Mouse (Mus musculus) erythroblast, embryonic 14.5 days (primary cell): Measurements from ENCODE around the gene Sort1. TPM values are rescaled to one million over a fixed set of nuclear protein-coding genes. Genes with fewer than 3 reads are reported as not detected.

ENCODE experiments used
- H3K27me3 ChIP-seq: 2 replicates; pipeline ENCODE4 v1.6.1; 2012; ENCODE audit warnings: inconsistent platforms; ENCODE audit not compliant: control insufficient read depth
- H3K36me3 ChIP-seq: 2 replicates; pipeline ENCODE4 v1.6.1; 2012; ENCODE audit warnings: mild to moderate bottlenecking, inconsistent platforms; ENCODE audit not compliant: control insufficient read depth
- H3K4me1 ChIP-seq: 2 replicates; pipeline ENCODE4 v1.6.1; 2012; ENCODE audit warnings: inconsistent platforms; ENCODE audit not compliant: control insufficient read depth
- H3K4me3 ChIP-seq: replicated peaks from 2 replicates; pipeline ENCODE3; 2012; ENCODE audit warnings: moderate library complexity, mild to moderate bottlenecking, inconsistent platforms
- H3K9me3 ChIP-seq: 2 replicates; pipeline ENCODE4 v1.6.1; 2012; ENCODE audit warnings: low read length, inconsistent platforms, mixed read lengths; ENCODE audit not compliant: control insufficient read depth
- GATA1 ChIP-seq: IDR thresholded peaks from 2 replicates; pipeline ENCODE4 v1.6.1; 2012; ENCODE audit warnings: low read length, inconsistent platforms, mixed read lengths
- TAL1 ChIP-seq: IDR thresholded peaks from 3 replicates; pipeline ENCODE4 v1.6.1; 2012; ENCODE audit warnings: low read length, inconsistent platforms, mixed read lengths
- polyA plus RNA-seq: library from polyadenylated mRNA; stranded (reverse); fragments of >175 nt; gene quantifications from 2 replicates; pipeline ENCODE4 v1.2.3, GENCODE M21; 2012

Sort1 gene
- polyA plus RNA-seq, 1 experiment: 0.01 TPM

DNA sequence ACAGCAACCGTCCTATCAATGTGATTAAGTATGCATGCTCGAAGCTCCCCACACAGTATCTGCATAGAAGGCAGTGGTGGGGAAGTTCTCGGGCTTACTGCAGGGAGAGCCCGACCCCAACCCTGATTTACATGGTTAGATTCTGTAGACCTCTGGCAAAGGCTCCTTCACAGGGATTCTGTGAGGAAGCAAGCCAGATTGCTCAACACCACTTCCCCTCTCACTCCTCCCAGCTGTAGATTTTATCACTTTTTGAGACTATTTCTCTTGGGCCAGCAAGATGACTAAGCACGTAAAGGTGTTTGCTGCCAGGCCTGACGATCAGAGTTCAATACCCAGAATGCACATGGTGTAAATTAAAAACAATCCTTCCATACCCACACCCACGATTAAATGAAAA, 62.0 kb downstream of the Sort1 start:
- H3K36me3 ChIP-seq: no peaks in the 10 kb centered on the region; the same call in 1 of the 2 replicates
- no peaks in the 10 kb centered on the region for H3K9me3 ChIP-seq

DNA sequence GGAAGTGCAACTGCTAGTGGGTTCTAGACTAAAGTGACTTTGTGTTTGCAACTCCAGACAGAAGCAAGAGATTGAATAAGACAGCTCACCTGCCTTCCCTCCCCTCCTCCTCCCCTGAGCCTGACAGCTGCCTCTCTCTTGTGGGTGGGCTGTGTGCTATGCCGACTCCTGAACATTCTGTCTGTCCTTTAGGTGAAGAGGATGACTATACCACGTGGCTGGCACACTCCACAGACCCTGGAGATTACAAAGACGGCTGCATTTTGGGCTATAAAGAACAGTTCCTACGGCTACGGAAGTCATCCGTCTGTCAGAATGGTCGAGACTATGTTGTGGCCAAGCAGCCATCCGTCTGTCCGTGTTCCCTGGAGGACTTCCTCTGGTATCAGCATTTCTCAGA, 64.5 kb downstream of the Sort1 start:
- Histone ChIP-seq H3K36me3 (no peaks in the 10 kb centered on the region; the same call in 1 of the 2 replicates), H3K9me3 (no peaks in the 10 kb centered on the region), H3K4me3 (no peak overlapping the region), H3K27me3 (no peaks in the 10 kb centered on the region), H3K4me1 (no peaks in the 10 kb centered on the region)
- no peak for TF ChIP-seq GATA1
- TF ChIP-seq TAL1: no peak

More for the DNA sequence above, 62.0 kb downstream of the Sort1 start:
- no peak overlapping the region for H3K4me3 ChIP-seq
- TF ChIP-seq TAL1: no peak
- TF ChIP-seq GATA1: no peak
- H3K27me3 ChIP-seq: no peaks in the 10 kb centered on the region
- no peaks in the 10 kb centered on the region for H3K4me1 ChIP-seq

DNA sequence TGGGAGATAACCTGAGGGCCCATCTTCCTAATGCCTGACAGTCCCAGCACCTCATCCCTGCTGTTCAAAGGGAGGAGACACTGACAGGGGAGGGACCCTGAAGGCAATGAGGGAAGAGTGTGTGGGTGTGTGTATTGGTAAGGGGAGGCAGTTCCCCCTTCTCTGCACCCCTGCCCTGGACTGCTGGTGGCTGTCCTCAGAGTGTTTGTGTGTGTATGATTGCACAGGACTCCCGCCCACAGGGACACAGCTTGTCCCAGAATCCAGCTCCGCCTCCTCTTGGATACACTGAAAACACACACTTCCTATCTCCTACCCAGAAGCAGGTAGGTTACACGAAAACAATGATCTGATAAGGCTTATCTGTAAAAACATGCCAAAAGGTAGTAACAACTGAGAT, 71.4 kb downstream of the Sort1 start:
- Histone ChIP-seq H3K4me1 (no peaks in the 10 kb centered on the region), H3K4me3 (no peak overlapping the region), H3K36me3 (no peaks in the 10 kb centered on the region; the same call in 1 of the 2 replicates), H3K9me3 (no peaks in the 10 kb centered on the region), H3K27me3 (no peaks in the 10 kb centered on the region)
- TF ChIP-seq GATA1 (no peak), TAL1 (no peak)

DNA sequence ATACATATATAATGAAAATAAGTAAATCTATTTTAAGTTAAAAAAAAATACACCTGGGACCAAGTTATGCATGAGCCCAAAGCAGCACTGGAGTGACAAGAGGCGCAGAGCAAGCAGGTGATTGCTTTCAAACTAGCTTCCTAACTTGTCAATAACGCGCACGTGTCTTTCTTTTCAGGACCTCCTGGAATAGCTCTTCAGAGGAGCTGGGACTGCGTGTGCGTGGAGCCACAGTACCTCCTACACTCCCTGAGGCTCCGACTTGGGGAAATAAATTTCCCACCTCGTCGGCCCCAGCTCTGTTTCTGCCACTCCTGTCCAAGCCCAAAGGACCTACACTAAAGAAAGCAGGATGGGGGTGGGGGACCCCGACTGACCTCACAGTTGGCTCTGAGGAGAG, 73.2 kb downstream of the Sort1 start:
- TF ChIP-seq GATA1 (no peak), TAL1 (no peak)
- H3K4me3 ChIP-seq: no peak overlapping the region
- H3K36me3 ChIP-seq: no peaks in the 10 kb centered on the region; the same call in 1 of the 2 replicates
- no peaks in the 10 kb centered on the region; the same call in 1 of the 2 replicates for H3K4me1 ChIP-seq
- H3K27me3 ChIP-seq: no peaks in the 10 kb centered on the region
- H3K9me3 ChIP-seq: no peaks in the 10 kb centered on the region

DNA sequence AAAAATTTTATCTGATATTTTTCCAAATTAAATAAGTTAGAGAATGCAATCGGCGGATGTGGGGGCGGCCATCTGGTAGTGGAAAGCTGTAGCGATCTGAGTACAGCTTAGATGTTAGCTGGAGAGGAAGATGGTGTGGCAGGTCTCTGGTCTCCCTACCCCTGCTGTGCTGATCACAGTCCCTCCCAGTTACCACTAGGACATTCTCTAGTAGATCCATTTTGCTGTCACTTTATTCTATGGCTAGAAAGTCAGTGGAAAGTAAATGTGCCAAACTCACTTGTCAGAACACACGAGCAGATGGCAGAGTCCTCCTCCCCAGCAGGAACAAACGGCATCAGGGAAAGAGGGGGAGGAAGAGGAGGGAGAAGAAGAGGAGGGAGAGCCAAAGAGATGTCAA, 74.6 kb downstream of the Sort1 start:
- Histone ChIP-seq H3K4me3 (no peak overlapping the region), H3K36me3 (no peaks in the 10 kb centered on the region; the same call in 1 of the 2 replicates), H3K4me1 (no peaks in the 10 kb centered on the region; the same call in 1 of the 2 replicates), H3K9me3 (no peaks in the 10 kb centered on the region), H3K27me3 (no peaks in the 10 kb centered on the region)
- TF ChIP-seq GATA1 (no peak), TAL1 (no peak)

DNA sequence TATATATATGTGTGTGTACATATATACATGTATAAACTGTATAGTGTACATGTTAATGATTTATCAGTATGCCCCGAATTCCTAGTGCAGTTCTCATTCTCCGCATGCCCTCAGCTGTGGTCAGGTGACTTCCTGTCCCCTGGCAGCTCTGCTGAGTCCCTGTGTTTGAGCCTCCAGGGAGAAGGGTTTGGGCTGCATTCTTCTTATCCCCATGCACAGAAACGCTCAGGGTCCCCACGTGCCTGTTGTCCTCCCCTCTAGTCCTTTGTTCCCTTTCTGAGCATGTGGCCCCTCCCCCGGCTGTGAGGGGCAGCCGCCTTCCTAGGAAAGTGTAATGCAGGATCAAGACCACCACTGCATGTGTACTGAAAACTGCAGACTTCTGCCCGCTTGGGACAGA, 77.0 kb downstream of the Sort1 start:
- no peaks in the 10 kb centered on the region for H3K36me3 ChIP-seq
- H3K4me1 ChIP-seq: no peaks in the 10 kb centered on the region; the same call in 1 of the 2 replicates
- H3K27me3 ChIP-seq: no peaks in the 10 kb centered on the region
- H3K4me3 ChIP-seq: no peak overlapping the region
- TF ChIP-seq TAL1: no peak
- TF ChIP-seq GATA1: no peak
- no peaks in the 10 kb centered on the region for H3K9me3 ChIP-seq

DNA sequence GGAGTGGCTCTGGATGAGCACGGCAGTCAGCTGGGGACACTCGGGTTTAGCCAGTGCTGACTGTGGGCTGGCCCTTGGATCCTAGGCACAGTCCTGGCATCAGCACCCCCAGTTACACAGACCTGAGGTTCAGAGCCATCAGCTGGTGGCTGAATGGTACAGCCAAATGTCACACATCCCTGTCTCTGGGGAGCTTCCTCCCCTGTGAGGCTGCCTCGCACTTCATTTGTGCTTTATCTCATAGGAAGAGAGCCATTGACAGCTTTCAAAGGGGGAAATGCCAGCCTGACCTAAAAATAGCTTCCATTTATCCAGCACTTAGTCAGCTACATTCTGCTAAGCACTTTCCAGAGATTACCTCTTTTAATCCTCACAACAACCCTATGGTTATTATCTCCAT, 79.7 kb downstream of the Sort1 start:
- no peaks in the 10 kb centered on the region for H3K9me3 ChIP-seq
- H3K27me3 ChIP-seq: no peaks in the 10 kb centered on the region
- H3K4me1 ChIP-seq: no peaks in the 10 kb centered on the region; the same call in 1 of the 2 replicates
- H3K4me3 ChIP-seq: no peak overlapping the region
- H3K36me3 ChIP-seq: no peaks in the 10 kb centered on the region
- TF ChIP-seq TAL1 (no peak), GATA1 (no peak)

DNA sequence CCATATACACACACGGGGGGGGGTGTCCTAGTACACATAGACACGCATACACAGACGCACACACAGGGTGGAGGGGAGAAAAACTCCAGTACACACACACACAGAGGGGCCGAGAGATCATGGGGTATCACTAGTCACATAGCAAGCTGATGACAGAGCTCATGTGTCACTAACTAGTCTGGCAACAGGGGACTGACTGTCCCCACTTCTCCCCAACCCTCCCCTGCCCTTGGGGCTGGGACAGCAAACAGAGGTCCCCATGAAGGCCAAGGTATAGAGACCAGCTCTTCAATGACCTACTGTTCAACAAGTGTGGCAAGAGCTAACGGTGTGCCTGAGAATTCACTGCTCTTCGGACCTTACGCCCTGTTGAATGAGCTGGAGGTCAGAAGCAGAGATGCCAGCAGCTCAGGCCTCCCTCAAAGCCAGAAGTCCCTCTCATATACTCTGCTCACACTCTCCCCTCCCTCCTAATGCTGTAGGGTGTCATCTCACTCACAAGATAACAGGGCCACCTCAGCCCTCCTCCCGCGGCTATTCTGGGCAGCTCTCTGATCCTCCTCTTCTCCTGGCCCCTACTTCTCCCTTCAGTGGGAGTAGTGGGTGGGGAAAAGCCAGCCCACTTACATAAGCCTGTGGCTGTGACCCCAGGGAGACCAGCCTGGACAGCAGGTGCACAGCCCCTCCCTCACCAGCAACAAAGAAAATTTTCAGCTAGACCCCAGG, 80.6 kb downstream of the Sort1 start, which contains the start of gene Mybphl:
Gene Mybphl (plus strand): TSS at position 642 of the 726 bp plus-strand sequence.
- no peaks in the 10 kb centered on the region for H3K27me3 ChIP-seq
- H3K4me1 ChIP-seq: no peaks in the 10 kb centered on the region; the same call in 1 of the 2 replicates
- H3K36me3 ChIP-seq: no peaks in the 10 kb centered on the region
- H3K4me3 ChIP-seq: no peak within 1 kb of the TSS
- no peaks in the 10 kb centered on the region for H3K9me3 ChIP-seq
- TF ChIP-seq GATA1 (no peak), TAL1 (no peak)

DNA sequence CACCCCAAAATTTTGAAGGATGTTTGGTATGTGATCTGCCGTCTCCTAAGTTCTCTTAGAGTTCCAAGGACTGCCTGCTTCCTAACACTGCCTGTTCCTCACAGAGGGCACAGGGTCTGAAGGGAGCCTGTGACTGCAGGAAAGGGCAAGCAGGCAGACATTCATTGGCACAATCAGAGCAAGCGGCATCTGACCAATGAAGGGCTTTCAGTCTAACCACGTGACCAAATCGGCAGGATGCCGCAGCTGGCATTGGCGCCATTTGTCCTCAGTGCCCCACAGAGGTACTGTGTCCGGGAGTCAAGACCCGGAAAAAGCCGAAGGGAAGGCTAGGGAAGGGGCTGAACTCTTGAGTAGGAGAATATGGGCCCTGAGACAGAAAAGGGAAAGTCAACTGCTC, 83.3 kb downstream of the Sort1 start:
- TF ChIP-seq GATA1 (no peak), TAL1 (no peak)
- no peaks in the 10 kb centered on the region for H3K9me3 ChIP-seq
- H3K4me3 ChIP-seq: no peak overlapping the region
- H3K4me1 ChIP-seq: no peaks in the 10 kb centered on the region; the same call in 1 of the 2 replicates
- no peaks in the 10 kb centered on the region for H3K36me3 ChIP-seq
- no peaks in the 10 kb centered on the region for H3K27me3 ChIP-seq

DNA sequence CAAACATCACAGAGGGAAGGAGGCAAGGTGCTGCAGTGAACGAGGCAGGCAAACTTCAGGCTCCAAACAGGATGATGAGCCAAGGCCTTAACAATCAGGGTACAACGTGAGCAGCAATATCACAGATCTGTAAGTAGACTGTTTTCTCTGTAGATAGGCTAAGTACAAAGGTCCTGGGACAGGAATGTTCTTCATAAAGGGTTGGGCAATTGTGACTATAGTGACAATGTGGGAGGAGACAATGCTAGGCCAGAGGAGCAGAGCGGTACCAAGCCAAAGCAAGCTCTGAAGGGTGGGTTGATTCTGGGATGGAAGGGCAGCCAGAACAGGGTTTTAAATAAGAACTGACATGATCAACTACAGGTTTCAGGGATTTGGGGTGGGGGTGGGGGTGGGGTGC, 83.9 kb downstream of the Sort1 start:
- Histone ChIP-seq H3K4me1 (no peaks in the 10 kb centered on the region; the same call in 1 of the 2 replicates), H3K9me3 (no peaks in the 10 kb centered on the region), H3K27me3 (no peaks in the 10 kb centered on the region; the same call in 1 of the 2 replicates), H3K36me3 (no peaks in the 10 kb centered on the region), H3K4me3 (no peak overlapping the region)
- TF ChIP-seq TAL1 (no peak), GATA1 (no peak)
